Mouse (Mus musculus) hindbrain, embryonic 15.5 days (tissue): ENCODE measurements around the gene Art3. TPM values are rescaled to one million over a fixed set of nuclear protein-coding genes. Genes with fewer than 3 reads are reported as not detected.

ENCODE experiments used
- ATAC-seq: fragments of 200-750 bp; cut with Nextera tagmentation; 2 replicates; pipeline ENCODE4 v1.8.0; 2017; ENCODE audit warnings: low read depth, moderate number of reproducible peaks, moderate TSS enrichment; ENCODE audit not compliant: low FRiP score
- H3K27ac ChIP-seq: fragments of 300-500 bp; sonication (generic); replicated peaks from 2 replicates; pipeline ENCODE4 v1.5.1; 2015; ENCODE audit warnings: mild to moderate bottlenecking, inconsistent platforms
- H3K27me3 ChIP-seq: fragments of 300-500 bp; sonication (generic); 2 replicates; pipeline ENCODE4 v1.6.1; 2015; ENCODE audit warnings: control low read depth, inconsistent platforms
- H3K36me3 ChIP-seq: fragments of 300-500 bp; sonication (generic); 2 replicates; pipeline ENCODE4 v1.6.1; 2015; ENCODE audit warnings: control low read depth, inconsistent platforms
- H3K4me1 ChIP-seq: fragments of 300-500 bp; sonication (generic); replicated peaks from 2 replicates; pipeline ENCODE4 v1.6.1; 2015; ENCODE audit warnings: control low read depth, inconsistent platforms
- H3K4me2 ChIP-seq: fragments of 300-500 bp; sonication (generic); 2 replicates; pipeline ENCODE4 v1.6.1; 2015; ENCODE audit warnings: moderate library complexity, mild to moderate bottlenecking, inconsistent platforms
- H3K4me3 ChIP-seq: fragments of 300-500 bp; sonication (generic); 2 replicates; pipeline ENCODE4 v1.5.1; 2015; ENCODE audit warnings: mild to moderate bottlenecking, inconsistent platforms
- H3K9ac ChIP-seq: fragments of 300-500 bp; sonication (generic); 2 replicates; pipeline ENCODE4 v1.6.1; 2015; ENCODE audit warnings: inconsistent platforms
- H3K9me3 ChIP-seq: fragments of 300-500 bp; sonication (generic); 2 replicates; pipeline ENCODE4 v1.6.1; 2016; ENCODE audit warnings: control low read depth, inconsistent platforms
- WGBS: fragments of 180-500 bp; shearing (Covaris S2); methylation state at CpG from one replicate; pipeline ENCODE4 v1.1.7; 2015; 5-methylcytosine and 5-hydroxymethylcytosine counted together
- polyA plus RNA-seq: library from polyadenylated mRNA; unstranded; fragments of >200 nt; fragmentation: Nextera tagmentation; extraction: Ambion mirVana; gene quantifications from 2 replicates; pipeline ENCODE4 v1.2.1, GENCODE M21; 2015

The Art3 gene
- polyA plus RNA-seq, 1 experiment from 2014 or later = 6.1 TPM

GRCm38 (mm10) chr5:92403562-92404399 lies 72.2 kb downstream of the Art3 start:
- WGBS = 61% methylated on average over 10 of the region's 10 CpGs
- no peaks in the 10 kb centered on the region for H3K27me3 ChIP-seq
- no peak overlapping the region for H3K9ac ChIP-seq
- H3K4me1 ChIP-seq = no peaks in the 10 kb centered on the region
- no peak for ATAC-seq
- no peak overlapping the region for H3K27ac ChIP-seq
- H3K9me3 ChIP-seq = no peaks in the 10 kb centered on the region
- no peak overlapping the region for H3K4me2 ChIP-seq
- no peaks in the 10 kb centered on the region for H3K36me3 ChIP-seq
- H3K4me3 ChIP-seq = no peak overlapping the region

GRCm38 (mm10) chr5:92404400-92404678 lies 72.7 kb downstream of the Art3 start:
- H3K9ac ChIP-seq = no peak overlapping the region
- WGBS = 27% methylated on average over 2 of the region's 2 CpGs
- no peak overlapping the region for H3K4me2 ChIP-seq
- no peaks in the 10 kb centered on the region for H3K36me3 ChIP-seq
- no peak overlapping the region for H3K4me3 ChIP-seq
- H3K27ac ChIP-seq = no peak overlapping the region
- ATAC-seq = no peak
- H3K27me3 ChIP-seq = no peaks in the 10 kb centered on the region
- H3K4me1 ChIP-seq = no peaks in the 10 kb centered on the region
- H3K9me3 ChIP-seq = no peaks in the 10 kb centered on the region

GRCm38 (mm10) chr5:92409361-92410155 lies 77.9 kb downstream of the Art3 start:
- no peak overlapping the region for H3K4me3 ChIP-seq
- peaks cover 8% of the 10 kb centered on the region for H3K36me3 ChIP-seq
- H3K27me3 ChIP-seq = no peaks in the 10 kb centered on the region
- no peak for ATAC-seq
- H3K4me1 ChIP-seq = no peaks in the 10 kb centered on the region
- no peaks in the 10 kb centered on the region for H3K9me3 ChIP-seq
- no peak overlapping the region for H3K4me2 ChIP-seq
- no peak overlapping the region for H3K27ac ChIP-seq
- H3K9ac ChIP-seq = no peak overlapping the region
- WGBS = 80% methylated on average over 9 of the region's 9 CpGs

GRCm38 (mm10) chr5:92410486-92410885 lies 78.9 kb downstream of the Art3 start:
- no peak overlapping the region for H3K9ac ChIP-seq
- ATAC-seq = no peak
- H3K36me3 ChIP-seq = peaks cover 15% of the 10 kb centered on the region
- H3K27ac ChIP-seq = no peak overlapping the region
- H3K4me2 ChIP-seq = no peak overlapping the region
- WGBS = 85% methylated on average over 5 of the region's 5 CpGs
- H3K4me3 ChIP-seq = no peak overlapping the region
- no peaks in the 10 kb centered on the region for H3K4me1 ChIP-seq
- no peaks in the 10 kb centered on the region for H3K9me3 ChIP-seq
- no peaks in the 10 kb centered on the region for H3K27me3 ChIP-seq

DNA sequence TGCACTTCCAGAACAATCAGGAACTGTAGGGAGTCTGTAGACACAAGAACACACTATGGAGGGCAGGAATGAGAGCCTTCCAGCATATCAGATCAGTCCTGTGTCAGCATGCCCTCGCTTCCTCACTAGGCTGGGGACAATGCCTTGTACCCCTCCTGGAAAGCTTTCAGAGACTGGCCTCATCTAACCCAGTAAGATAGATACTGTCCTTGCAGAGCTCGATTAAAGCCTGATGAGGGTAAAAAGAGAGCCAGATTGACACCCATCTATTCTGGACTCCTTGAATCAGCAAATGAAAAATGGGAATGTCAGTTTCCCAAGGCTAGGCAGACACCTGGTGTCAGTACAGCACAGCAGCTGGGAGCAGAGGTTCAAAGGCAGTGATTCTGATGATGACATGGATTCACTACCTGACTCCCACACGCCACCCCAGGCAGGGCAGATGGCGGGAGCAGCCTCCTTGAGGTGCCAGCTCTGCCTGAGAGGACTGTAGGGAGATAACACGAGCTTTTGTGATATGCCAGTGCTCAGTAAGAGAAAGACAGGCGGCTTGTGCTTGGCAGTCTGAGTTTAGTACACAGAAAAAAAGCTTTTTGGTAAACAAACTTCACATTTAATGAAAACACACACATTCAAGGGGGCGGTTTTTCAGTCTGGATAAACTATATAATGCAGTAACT lies 80.0 kb downstream of the Art3 start:
- ATAC-seq = no peak
- Histone ChIP-seq H3K36me3 (peaks cover 22% of the 10 kb centered on the region), H3K4me2 (no peak overlapping the region), H3K4me3 (no peak overlapping the region), H3K27me3 (no peaks in the 10 kb centered on the region), H3K27ac (no peak overlapping the region), H3K4me1 (no peaks in the 10 kb centered on the region), H3K9me3 (no peaks in the 10 kb centered on the region), H3K9ac (no peak overlapping the region)
- 74% methylated on average over 7 of the region's 7 CpGs for WGBS

DNA sequence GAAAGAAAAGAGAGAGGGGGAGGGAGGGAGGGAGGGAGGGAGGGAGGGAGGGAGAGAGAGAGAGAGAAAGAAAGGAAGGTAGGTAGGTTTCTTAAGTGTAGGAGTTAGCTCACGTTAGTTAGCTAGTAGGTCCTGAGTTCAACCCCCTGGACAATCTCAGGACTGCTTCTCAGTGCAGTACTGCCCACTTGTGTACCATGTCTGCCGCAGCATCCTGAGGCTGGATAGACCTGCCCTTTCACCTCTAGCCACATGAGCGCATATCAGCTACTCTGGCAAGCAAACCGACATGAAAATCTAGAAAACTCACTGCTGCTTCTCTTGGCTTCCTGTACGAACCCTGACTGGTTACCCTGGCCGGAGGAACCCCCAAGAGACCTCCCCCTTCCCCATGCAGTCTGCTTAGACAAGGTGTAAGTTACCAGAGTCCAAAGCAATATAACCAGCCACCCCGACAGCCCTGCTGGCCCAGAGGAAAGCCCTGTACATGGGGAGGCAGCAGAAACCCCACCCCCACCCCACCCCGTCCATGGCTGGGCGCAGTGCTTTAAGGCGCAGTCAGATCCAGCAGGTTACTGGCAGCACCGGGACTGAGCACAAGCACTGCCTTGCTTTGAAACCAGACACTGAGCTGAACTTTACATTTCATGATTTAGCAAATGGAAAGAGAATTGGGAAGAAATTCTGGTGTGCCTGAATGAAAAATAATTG lies 81.8 kb downstream of the Art3 start:
- Histone ChIP-seq H3K27ac (no peak overlapping the region), H3K4me3 (no peak overlapping the region), H3K36me3 (peaks cover 38% of the 10 kb centered on the region), H3K4me1 (no peaks in the 10 kb centered on the region), H3K27me3 (no peaks in the 10 kb centered on the region), H3K9ac (no peak overlapping the region), H3K9me3 (no peaks in the 10 kb centered on the region), H3K4me2 (no peak overlapping the region)
- WGBS = 90% methylated on average over 11 of the region's 11 CpGs
- ATAC-seq = no peak

- H3K9me3 ChIP-seq = no peaks in the 10 kb centered on the region
- H3K4me1 ChIP-seq = no peaks in the 10 kb centered on the region
- no peak overlapping the region for H3K27ac ChIP-seq
- H3K4me3 ChIP-seq = no peak overlapping the region
- WGBS = 93% methylated on average over 8 of the region's 8 CpGs
- no peak overlapping the region for H3K9ac ChIP-seq
- no peaks in the 10 kb centered on the region for H3K27me3 ChIP-seq
- ATAC-seq = no peak
- H3K4me2 ChIP-seq = no peak overlapping the region
- peaks cover 41% of the 10 kb centered on the region for H3K36me3 ChIP-seq
These were observed 82.4 kb downstream of the Art3 start for GRCm38 (mm10) chr5:92413982-92414375.

GRCm38 (mm10) chr5:92424126-92424525 lies 92.5 kb downstream of the Art3 start:
- Histone ChIP-seq H3K9ac (no peak overlapping the region), H3K4me2 (no peak overlapping the region), H3K27ac (no peak overlapping the region), H3K4me3 (no peak overlapping the region), H3K36me3 (peaks cover 86% of the 10 kb centered on the region), H3K4me1 (no peaks in the 10 kb centered on the region), H3K9me3 (no peaks in the 10 kb centered on the region), H3K27me3 (no peaks in the 10 kb centered on the region)
- ATAC-seq = no peak
- 96% methylated on average over 11 of the region's 11 CpGs for WGBS

DNA sequence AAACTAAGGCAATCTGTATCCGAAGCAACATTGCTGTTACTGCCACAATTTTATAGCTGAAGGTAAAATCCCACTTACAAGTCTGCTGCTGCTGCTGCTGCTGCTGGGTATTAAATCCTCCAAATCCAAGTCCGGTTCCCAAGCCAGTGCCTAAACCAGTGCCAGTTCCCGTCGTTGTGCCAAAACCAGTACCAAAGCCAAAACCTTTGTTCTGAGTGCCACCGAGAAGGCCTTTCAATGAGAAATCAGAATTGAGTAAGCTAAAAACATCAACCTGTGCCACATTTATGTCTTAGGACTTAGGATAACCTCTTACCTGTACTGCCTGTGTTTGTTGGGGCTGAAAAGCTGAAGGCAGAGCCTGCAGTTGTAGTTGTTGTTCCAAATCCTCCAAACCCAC lies 99.1 kb downstream of the Art3 start:
- Histone ChIP-seq H3K9me3 (no peaks in the 10 kb centered on the region), H3K36me3 (peaks cover 31% of the 10 kb centered on the region), H3K27me3 (no peaks in the 10 kb centered on the region), H3K9ac (no peak overlapping the region), H3K27ac (no peak overlapping the region), H3K4me2 (no peak overlapping the region), H3K4me3 (no peak overlapping the region), H3K4me1 (peaks cover 21% of the 10 kb centered on the region)
- WGBS = 85% methylated on average over 5 of the region's 5 CpGs
- no peak for ATAC-seq

DNA sequence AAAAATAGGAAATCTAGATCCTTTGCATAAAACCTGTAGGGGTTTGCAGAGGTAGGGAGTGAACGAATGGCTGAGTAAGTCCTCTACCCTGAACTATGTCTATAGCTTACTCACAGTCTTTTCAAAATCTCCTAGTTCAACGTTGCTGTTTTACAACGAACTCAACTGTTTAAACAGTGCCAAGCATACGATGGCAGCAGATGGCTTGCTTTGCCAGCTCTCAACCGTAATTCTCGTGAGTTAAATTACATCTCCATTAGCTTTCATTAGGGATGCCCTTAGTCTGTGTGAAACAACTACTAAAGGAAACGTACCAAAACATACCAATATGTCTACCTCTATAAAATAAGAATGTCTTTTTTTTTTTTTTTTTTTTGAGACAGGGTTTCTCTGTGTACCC lies 100.0 kb downstream of the Art3 start:
- Histone ChIP-seq H3K36me3 (peaks cover 28% of the 10 kb centered on the region), H3K4me3 (no peak overlapping the region), H3K27me3 (no peaks in the 10 kb centered on the region), H3K9me3 (no peaks in the 10 kb centered on the region), H3K27ac (no peak overlapping the region), H3K4me2 (no peak overlapping the region), H3K9ac (no peak overlapping the region), H3K4me1 (peaks cover 21% of the 10 kb centered on the region)
- WGBS = 74% methylated on average over 7 of the region's 7 CpGs
- no peak for ATAC-seq

- Histone ChIP-seq H3K27ac (no peak overlapping the region), H3K9ac (peak overlapping the region; percentile 83), H3K4me1 (peaks cover 21% of the 10 kb centered on the region), H3K36me3 (peaks cover 6% of the 10 kb centered on the region; the same call in 1 of the 2 replicates), H3K4me2 (peak overlapping the region; percentile 84), H3K27me3 (no peaks in the 10 kb centered on the region), H3K4me3 (peak overlapping the region; percentile 85), H3K9me3 (no peaks in the 10 kb centered on the region)
- ATAC-seq = no peak
- 2% methylated on average over 12 of the region's 12 CpGs for WGBS
These were observed 102.4 kb downstream of the Art3 start for GRCm38 (mm10) chr5:92434070-92434469.
